In the genomic region with DNA sequence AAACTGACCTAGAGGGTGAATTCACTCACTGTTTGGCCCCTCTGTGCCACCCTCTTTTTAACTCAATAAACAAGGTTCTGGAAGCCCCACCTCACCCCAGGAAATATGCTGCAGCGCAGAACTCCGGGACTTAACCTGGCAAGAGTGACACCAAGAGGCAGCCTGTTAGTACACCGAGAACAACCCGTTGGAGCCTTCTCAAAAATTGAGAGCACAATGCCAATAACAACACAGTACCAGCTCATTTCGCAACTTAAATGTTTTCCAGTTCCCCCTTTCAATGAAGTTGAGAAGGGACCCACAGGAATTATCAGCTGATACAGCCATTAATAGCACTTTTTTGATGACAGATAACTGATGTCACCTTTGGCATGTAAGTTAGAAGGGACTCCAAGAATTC, we compare ENCODE assay signal across 13 mouse cellular contexts. TPM values are rescaled to one million over a fixed set of nuclear protein-coding genes. Genes with fewer than 3 reads are reported as not detected.
A peak's percentile ranks its signal among the peaks of the same experiment; 100 is the strongest.
DNase-seq lines count a peak whose midpoint lies in the region; ATAC-seq and TF ChIP-seq lines count a peak whose summit lies in the region.
"Had no signal": no experiment of that assay in that cellular context is flagged by ENCODE, and none has a peak within 500 bp of the region (broad histone marks: within the 10 kb centered on the region; RNA-seq: fewer than 3 reads in every experiment).

No protein-coding gene starts in this region.

- H3K4me2 ChIP-seq in midbrain, postnatal 0 days (ENCODE audit: low read depth, low read length, poor library complexity, severe bottlenecking): no peak overlapping the region
- H3K4me2 ChIP-seq: forebrain, embryonic 13.5 days had no signal

- peak; percentile 6 for DNase-seq in adrenal gland, adult 8-10 months
- DNase-seq in adrenal gland, adult 18-20 months (ENCODE audit: low spot score in 2 of 2): no peak
- peak; percentile 66 to 71 for DNase-seq in heart, adult 9 months (ENCODE audit: low spot score in 2 of 2)
- DNase-seq in heart, postnatal 25 days (ENCODE audit: low spot score): no peak
- peak; percentile 43 for DNase-seq in 3T3-L1 (ENCODE audit: low read depth, low spot score)
- peak; percentile 78 for DNase-seq in cerebellum, adult 9-10 months
- DNase-seq in ovary, adult 18-20 months (ENCODE audit: low spot score): no peak
- DNase-seq in midbrain, postnatal 0 days (ENCODE audit: low spot score): no peak
- DNase-seq: spleen, adult 18-20 months; thymus, postnatal 36 days had no signal

- H3K4me1 ChIP-seq in midbrain, postnatal 0 days (ENCODE audit: insufficient read depth, low read length): no peaks in the 10 kb centered on the region
- H3K4me1 ChIP-seq: forebrain, embryonic 13.5 days had no signal

- no peak overlapping the region for H3K4me3 ChIP-seq in midbrain, postnatal 0 days (ENCODE audit: low read depth, low read length)
- H3K4me3 ChIP-seq: forebrain, embryonic 13.5 days had no signal

- no peaks in the 10 kb centered on the region for H3K9me3 ChIP-seq in midbrain, postnatal 0 days (ENCODE audit: low read length)
- H3K9me3 ChIP-seq: forebrain, embryonic 13.5 days had no signal

- no peaks in the 10 kb centered on the region for H3K27me3 ChIP-seq in midbrain, postnatal 0 days (ENCODE audit: insufficient read depth, low read length)
- H3K27me3 ChIP-seq: forebrain, embryonic 13.5 days had no signal

- H3K36me3 ChIP-seq in midbrain, postnatal 0 days (ENCODE audit: insufficient read depth, low read length): no peaks in the 10 kb centered on the region

- WGBS in midbrain, postnatal 0 days: 92% methylated on average over 5 of the region's 5 CpGs

- no peak overlapping the region for H3K27ac ChIP-seq in midbrain, postnatal 0 days (ENCODE audit: low read depth, low read length)
- H3K27ac ChIP-seq: forebrain, embryonic 13.5 days; kidney, postnatal 0 days had no signal

- no peak for TF ChIP-seq CTCF in midbrain, postnatal 0 days (IDR thresholded peaks at IDR 0.05)

- intact Hi-C loops in heart, postnatal 25 days (cut with DNase I): no loop called here

- ATAC-seq in midbrain, postnatal 0 days (ENCODE audit: low FRiP score): no peak
- ATAC-seq: forebrain, embryonic 13.5 days; midbrain, embryonic 16.5 days had no signal

- no peak overlapping the region for H3K9ac ChIP-seq in midbrain, postnatal 0 days (replicated peaks; ENCODE audit: low read length, poor library complexity, severe bottlenecking)
- H3K9ac ChIP-seq: forebrain, embryonic 13.5 days had no signal

RNA-seq across cellular contexts. Expression of a gene that starts 38.3 kb away (rescaled TPM):
- total RNA-seq in adrenal gland, adult 8-10 months (2022): 10 to 100 TPM in 3 of 4 experiments, 1 to 10 TPM in 1; 7.3 to 16.0 (median 12.5) TPM
- total RNA-seq in adrenal gland, adult 18-20 months (2021): 1 to 10 TPM; 6.8 to 9.1 TPM
- 1 to 10 TPM; 5.6 to 6.3 TPM for total RNA-seq in heart, postnatal 25 days (2021)
- total RNA-seq in midbrain, postnatal 0 days (2014; rRNA removed): 5.7 and 5.9 TPM in 2 replicates
- polyA plus RNA-seq in midbrain, postnatal 0 days (2015; fragmentation: Nextera tagmentation; extraction: Ambion mirVana): 0.75 and 0.85 TPM in 2 replicates

Comparison
In these comparisons a context has a peak if more than half of its experiments do, and no peak if none do; other contexts are left out.
1. DNase-seq: peak in adrenal gland, adult 8-10 months (single experiment), heart, adult 9 months (2 of 2), 3T3-L1 (single experiment) and cerebellum, adult 9-10 months (single experiment); none in adrenal gland, adult 18-20 months (0 of 2), heart, postnatal 25 days (single experiment), ovary, adult 18-20 months (single experiment) and midbrain, postnatal 0 days (single experiment).